Mouse (Mus musculus) adrenal gland (tissue): Measurements from ENCODE around the gene Cttn.

ENCODE experiments used
- intact Hi-C: fragments of 180-260 bp; cut with DNase I; formaldehyde crosslinking; loops from one replicate; pipeline ENCODE4 v1.15.1; 2025

Gene Cttn

GRCm38 (mm10) chr7:144450661-144451060, 20.1 kb downstream of the Cttn start:
- intact Hi-C loops = no loop called here

GRCm38 (mm10) chr7:144449637-144450570, 20.9 kb downstream of the Cttn start:
- intact Hi-C loops = no loop called here

GRCm38 (mm10) chr7:144448186-144448585, 22.6 kb downstream of the Cttn start:
- intact Hi-C loops = no loop called here

DNA sequence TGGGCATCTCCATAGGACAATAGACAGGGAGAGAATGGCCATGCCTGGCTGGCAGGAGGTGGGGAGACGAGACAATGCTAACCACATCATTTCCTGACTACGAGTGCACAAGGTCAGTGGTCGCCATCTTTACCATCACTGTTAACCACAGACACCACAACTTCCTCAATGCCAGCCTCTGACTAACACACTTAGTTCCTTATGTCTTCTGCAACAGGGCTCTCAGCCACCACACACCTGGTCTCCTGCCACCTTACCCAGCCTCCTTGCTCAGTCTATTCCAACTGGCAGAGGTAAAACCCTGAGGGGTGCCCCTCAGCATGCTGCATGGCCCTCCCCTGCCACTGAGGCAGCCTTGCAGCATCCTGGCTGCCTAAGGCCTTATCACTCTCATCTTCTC, 23.7 kb downstream of the Cttn start:
- intact Hi-C loops = no loop called here

GRCm38 (mm10) chr7:144444788-144445187, 26.0 kb downstream of the Cttn start:
- intact Hi-C loops = no loop called here

DNA sequence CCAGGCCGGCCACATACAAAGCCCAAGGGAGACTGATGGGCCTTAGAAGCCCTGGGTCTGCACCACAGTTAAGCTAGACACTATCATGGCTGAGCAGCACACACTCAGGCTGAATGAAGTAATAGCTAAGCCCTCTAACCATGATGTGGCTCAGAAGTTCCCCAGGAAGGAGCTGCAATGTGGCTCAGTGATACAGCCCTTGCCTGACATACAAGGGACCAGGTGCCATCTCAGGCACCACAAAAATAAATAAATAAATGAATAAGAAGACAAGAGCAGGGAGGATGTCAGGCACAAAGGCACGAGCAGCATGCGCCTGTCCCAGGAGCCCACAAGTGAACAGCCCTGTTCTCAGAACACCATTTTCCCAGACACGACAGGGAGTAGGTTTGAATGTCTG, 28.8 kb downstream of the Cttn start:
- intact Hi-C loops = no loop called here

- intact Hi-C loops = no loop called here
Observed at GRCm38 (mm10) chr7:144441466-144441865, 29.3 kb downstream of the Cttn start.

DNA sequence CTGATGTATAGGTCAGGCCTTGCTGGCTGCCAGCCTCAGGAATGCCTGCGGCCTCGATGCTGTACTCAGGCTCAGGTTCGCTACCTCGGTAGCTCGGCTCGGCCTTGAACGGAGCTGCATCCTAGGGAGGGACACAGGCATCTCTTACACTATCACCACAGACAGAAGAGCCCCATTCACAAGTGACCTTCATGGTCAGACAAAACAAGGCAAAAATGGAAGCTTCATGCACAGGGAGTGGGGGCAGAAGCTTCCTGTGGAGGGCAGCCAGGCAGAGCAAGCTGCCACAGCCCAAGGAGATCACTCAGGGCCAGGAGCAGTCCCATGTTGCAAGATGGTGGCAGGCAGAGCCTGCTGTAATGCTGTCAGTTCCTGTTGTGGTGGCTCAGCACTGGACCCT, 32.0 kb downstream of the Cttn start:
- intact Hi-C loops = no loop called here

DNA sequence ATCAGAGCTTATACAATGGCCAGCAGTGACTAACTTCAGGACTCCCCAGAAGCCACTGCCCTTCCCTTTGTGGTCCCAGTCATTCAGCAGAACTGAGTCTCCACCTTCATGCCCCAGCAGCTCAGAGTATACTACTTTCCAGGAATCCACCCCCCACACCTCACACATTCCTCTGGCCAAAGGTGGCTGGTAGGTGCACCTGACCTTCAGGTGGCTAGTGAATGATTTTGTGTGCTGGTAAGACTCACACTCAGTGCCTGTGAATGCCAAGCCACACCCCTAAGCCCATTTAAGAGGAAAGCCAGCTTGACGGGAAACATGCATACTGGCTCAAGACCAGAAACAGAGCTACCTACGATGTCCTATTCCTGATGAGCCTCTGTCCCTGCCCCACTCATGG, 37.9 kb downstream of the Cttn start:
- intact Hi-C loops = no loop called here

- intact Hi-C loops = loop anchor here (10.0 kb wide), 1 partner anchor 343 kb away; no protein-coding TSS in a partner anchor
Observed at GRCm38 (mm10) chr7:144427460-144427859, 43.3 kb downstream of the Cttn start.

DNA sequence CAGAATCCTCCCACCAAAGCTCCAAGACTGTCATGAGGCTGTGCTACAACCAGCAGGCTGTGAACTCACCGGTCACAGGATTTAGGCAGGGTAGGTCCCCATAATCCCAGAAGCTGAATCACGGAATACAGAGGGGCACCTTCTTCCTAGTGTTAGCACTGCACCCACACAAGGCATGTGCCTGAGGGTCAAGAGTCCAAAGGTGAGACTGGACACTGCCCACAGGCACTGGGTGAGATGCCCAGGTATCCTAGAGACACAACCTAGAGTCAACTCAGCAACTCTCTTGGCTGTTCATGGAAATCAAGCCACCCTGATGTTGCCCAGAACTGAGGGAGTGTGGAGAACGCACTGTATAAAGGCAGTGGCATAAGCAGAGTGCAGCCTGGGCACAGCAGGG, 44.2 kb downstream of the Cttn start:
- intact Hi-C loops = loop anchor here (1.0 to 10.0 kb wide), 2 partner anchors 209 to 342 kb away; no protein-coding TSS in a partner anchor

DNA sequence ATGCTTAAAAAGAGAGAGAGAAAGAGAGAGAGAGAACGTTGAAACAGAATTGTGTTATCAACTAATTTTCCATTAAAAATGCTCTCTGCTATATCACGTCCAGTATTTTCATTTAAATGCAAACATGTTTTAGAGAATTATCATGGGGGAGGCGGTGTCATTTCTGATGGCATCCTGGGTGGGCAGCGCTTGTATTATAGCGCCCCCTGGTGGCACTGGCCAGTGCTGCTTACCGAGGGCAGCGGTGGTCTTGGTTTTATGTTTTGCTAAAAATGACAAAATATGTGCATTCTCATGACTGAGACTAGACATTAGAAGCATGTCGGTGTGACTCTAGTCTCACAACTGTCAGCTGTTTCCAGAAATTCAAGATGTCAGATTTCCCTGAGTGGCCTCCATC, 44.9 kb downstream of the Cttn start:
- intact Hi-C loops = loop anchor here (1.0 to 10.0 kb wide), 2 partner anchors 209 to 341 kb away; no protein-coding TSS in a partner anchor

DNA sequence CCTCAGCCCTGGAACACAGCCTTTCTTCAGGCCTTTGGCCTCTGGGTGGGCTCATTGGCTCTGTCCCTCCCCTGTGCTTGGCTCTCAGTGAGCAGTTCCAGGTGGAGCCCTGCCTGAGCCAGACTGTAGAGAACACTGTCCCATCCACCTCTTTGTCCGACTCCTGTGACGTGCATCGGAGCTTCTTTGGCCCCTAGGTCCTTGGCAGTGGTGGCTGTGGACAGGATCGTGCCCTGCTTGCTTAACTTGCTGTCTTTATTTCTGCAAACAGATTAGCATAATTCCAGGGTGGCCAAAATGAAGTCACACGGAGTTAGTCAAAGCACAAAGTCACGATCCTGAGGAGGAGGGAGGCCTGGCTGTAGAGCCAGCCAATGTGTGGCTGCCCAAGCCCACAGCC, 49.3 kb downstream of the Cttn start:
- intact Hi-C loops = loop anchor here (10.0 kb wide), 1 partner anchor 337 kb away; no protein-coding TSS in a partner anchor

DNA sequence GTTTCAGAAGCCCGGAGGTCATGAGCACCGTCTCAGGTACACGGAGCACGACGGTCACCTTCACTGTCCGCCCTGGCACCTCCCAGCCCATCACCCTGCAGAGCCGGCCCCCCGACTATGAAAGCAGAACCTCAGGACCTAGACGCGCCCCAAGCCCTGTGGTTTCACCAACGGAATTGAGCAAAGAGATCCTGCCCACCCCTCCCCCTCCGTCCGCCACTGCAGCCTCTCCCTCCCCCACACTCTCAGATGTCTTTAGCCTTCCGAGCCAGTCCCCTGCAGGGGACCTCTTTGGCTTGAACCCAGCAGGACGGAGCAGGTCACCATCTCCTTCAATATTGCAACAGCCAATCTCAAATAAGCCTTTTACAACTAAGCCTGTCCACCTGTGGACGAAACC, 50.3 kb downstream of the Cttn start:
- intact Hi-C loops = loop anchor here (10.0 kb wide), 1 partner anchor 336 kb away; no protein-coding TSS in a partner anchor

GRCm38 (mm10) chr7:144417644-144418343, 53.0 kb downstream of the Cttn start:
- intact Hi-C loops = no loop called here

GRCm38 (mm10) chr7:144417234-144417633, 53.6 kb downstream of the Cttn start:
- intact Hi-C loops = no loop called here

DNA sequence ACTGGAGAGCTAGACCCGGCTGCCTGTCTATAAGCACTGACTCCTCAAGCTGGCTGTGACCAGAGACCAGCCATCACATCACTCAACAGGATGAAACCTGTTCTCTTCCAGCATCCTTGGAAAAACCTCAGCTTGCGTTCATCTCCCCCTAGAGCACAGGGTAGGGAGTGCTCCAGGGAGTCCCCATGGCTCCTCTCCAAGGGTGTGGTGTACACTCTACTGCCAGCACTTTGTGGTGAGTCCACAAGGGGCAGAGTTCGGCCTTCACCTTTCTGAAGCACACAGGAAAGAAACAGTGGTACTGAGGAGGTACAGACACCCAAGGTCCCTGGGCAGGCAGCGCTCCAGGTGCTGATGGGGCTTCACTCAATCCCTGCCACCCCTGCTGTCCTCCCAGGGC, 55.0 kb downstream of the Cttn start:
- intact Hi-C loops = no loop called here

- intact Hi-C loops = no loop called here
Observed at GRCm38 (mm10) chr7:144414632-144415031, 56.2 kb downstream of the Cttn start.

DNA sequence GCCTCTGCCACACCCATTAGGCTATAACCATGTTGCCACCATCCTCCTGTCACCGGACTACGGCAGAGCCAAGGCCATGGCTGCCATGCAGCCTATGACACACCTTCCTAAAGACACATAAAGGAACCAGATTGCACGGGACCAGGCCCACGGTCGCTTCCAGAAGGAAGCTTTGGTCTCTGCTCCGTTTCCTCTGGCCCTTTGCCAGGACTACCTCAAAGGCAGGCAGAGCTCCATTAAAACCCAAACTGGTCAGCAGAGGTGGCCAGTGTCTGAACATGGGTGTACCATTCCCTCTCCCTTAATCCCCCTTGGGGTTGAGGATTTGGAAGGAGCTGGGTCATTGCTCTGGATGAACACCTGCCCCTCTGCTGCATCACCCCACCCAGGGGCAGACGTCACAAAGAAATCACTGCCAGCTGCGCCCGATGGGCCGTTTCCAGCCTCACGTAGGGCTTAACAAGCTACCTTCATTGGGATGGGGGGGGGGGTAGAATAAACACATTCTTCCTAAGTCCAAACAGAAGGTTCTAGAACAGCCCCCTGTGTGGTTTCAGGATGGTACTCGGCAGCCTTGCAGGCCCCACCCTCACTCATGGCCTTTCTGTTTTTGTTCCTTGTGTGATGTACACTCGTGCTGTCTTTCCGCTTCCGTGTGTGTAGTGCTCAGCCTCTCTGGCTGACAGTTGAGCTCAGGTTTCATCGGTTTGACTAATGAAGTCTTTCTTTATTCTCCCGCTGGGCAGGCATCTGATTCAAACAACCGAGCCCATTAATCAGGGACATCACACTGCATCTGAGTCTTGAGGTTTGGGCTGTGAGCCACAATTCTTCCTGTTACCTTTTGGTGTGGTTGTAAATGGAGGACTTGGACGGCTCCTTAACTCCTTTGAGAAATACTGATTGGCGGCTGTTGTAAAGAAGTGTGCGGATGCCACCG, 58.6 kb downstream of the Cttn start:
- intact Hi-C loops = no loop called here

GRCm38 (mm10) chr7:144409682-144410081, 61.1 kb downstream of the Cttn start:
- intact Hi-C loops = no loop called here

GRCm38 (mm10) chr7:144408464-144409000, 62.3 kb downstream of the Cttn start:
- intact Hi-C loops = no loop called here
